Mouse (Mus musculus) liver, embryonic 13.5 days (tissue): ENCODE results near the gene Kcnj10. TPM values are rescaled to one million over a fixed set of nuclear protein-coding genes. Genes with fewer than 3 reads are reported as not detected.

Source experiments
- ATAC-seq: fragments of 200-750 bp; cut with Nextera tagmentation; 2 replicates; pipeline ENCODE4 v1.8.0; 2017; ENCODE audit warnings: low read depth, mild to moderate bottlenecking, moderate number of reproducible peaks, moderate library complexity
- DNase-seq: peaks from one replicate; pipeline ENCODE4 v3.0.0; 2022
- H3K27ac ChIP-seq: fragments of 300-500 bp; sonication (generic); 2 replicates; pipeline ENCODE4 v1.5.1; 2015; ENCODE audit warnings: moderate library complexity, mild to moderate bottlenecking, inconsistent platforms
- H3K27me3 ChIP-seq: fragments of 300-500 bp; sonication (generic); 2 replicates; pipeline ENCODE4 v1.6.1; 2015; ENCODE audit warnings: mild to moderate bottlenecking, inconsistent platforms
- H3K36me3 ChIP-seq: fragments of 300-500 bp; sonication (generic); 2 replicates; pipeline ENCODE4 v1.6.1; 2015; ENCODE audit warnings: mild to moderate bottlenecking, inconsistent platforms
- H3K4me1 ChIP-seq: fragments of 300-500 bp; sonication (generic); replicated peaks from 2 replicates; pipeline ENCODE4 v1.6.1; 2015; ENCODE audit warnings: inconsistent platforms
- H3K4me2 ChIP-seq: fragments of 300-500 bp; sonication (generic); 2 replicates; pipeline ENCODE4 v1.6.1; 2015; ENCODE audit warnings: inconsistent platforms, mild to moderate bottlenecking, moderate library complexity
- H3K4me3 ChIP-seq: fragments of 300-500 bp; sonication (generic); replicated peaks from 2 replicates; pipeline ENCODE4 v1.5.1; 2015; ENCODE audit warnings: mild to moderate bottlenecking, inconsistent platforms
- H3K9ac ChIP-seq: fragments of 300-500 bp; sonication (generic); 2 replicates; pipeline ENCODE4 v1.6.1; 2015; ENCODE audit warnings: mild to moderate bottlenecking, inconsistent platforms
- H3K9me3 ChIP-seq: fragments of 300-500 bp; sonication (generic); replicated peaks from 2 replicates; pipeline ENCODE4 v1.6.1; 2016; ENCODE audit warnings: inconsistent platforms
- WGBS: fragments of 180-500 bp; shearing (Covaris S2); methylation state at CpG from one replicate; pipeline ENCODE4 v1.1.7; 2015; ENCODE audit not compliant: insufficient replicate concordance; 5-methylcytosine and 5-hydroxymethylcytosine counted together
- polyA plus RNA-seq: library from polyadenylated mRNA; unstranded; fragments of >200 nt; fragmentation: Nextera tagmentation; extraction: Ambion mirVana; gene quantifications from 2 replicates; pipeline ENCODE4 v1.2.1, GENCODE M21; 2015

The Kcnj10 gene
- polyA plus RNA-seq, 1 experiment from 2014 or later, result 0.03 TPM

GRCm38 (mm10) chr1:172352453-172352852, 11.4 kb downstream of the Kcnj10 start:
- no peak overlapping the region for H3K27ac ChIP-seq
- H3K9me3 ChIP-seq, result no peaks in the 10 kb centered on the region
- no peak overlapping the region for H3K4me3 ChIP-seq
- DNase-seq, result no peak
- no peaks in the 10 kb centered on the region for H3K4me1 ChIP-seq
- ATAC-seq, result no peak
- no peak overlapping the region for H3K4me2 ChIP-seq
- no peak overlapping the region for H3K9ac ChIP-seq
- H3K27me3 ChIP-seq, result peaks cover 44% of the 10 kb centered on the region
- no peaks in the 10 kb centered on the region for H3K36me3 ChIP-seq
- 28% methylated on average over 3 of the region's 3 CpGs for WGBS

DNA sequence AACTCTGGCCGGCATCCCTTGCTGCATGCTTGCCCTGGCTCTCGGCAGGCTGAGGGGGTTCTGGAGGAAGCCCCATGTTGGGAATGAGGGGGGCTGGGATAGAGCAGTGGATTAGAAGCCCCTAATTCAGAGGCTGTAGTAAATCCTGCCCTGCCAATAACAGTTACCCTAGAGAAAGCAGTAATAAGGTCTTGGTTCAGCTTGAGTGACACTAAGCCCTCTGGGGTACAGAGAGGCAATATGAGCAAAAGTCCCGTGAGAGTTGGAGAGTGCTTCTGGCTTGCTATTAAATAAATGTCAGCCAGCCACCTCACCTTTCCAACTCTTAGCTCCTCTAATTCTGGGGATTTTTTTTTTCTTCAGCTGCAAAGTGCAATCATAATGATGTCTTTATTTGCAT, 14.3 kb downstream of the Kcnj10 start:
- 48% methylated on average over 3 of the region's 3 CpGs for WGBS
- no peaks in the 10 kb centered on the region for H3K4me1 ChIP-seq
- no peaks in the 10 kb centered on the region for H3K9me3 ChIP-seq
- DNase-seq (no peak), ATAC-seq (no peak)
- no peak overlapping the region for H3K4me3 ChIP-seq
- H3K36me3 ChIP-seq, result no peaks in the 10 kb centered on the region
- H3K9ac ChIP-seq, result no peak overlapping the region
- H3K4me2 ChIP-seq, result no peak overlapping the region
- peaks cover 38% of the 10 kb centered on the region for H3K27me3 ChIP-seq
- H3K27ac ChIP-seq, result no peak overlapping the region

DNA sequence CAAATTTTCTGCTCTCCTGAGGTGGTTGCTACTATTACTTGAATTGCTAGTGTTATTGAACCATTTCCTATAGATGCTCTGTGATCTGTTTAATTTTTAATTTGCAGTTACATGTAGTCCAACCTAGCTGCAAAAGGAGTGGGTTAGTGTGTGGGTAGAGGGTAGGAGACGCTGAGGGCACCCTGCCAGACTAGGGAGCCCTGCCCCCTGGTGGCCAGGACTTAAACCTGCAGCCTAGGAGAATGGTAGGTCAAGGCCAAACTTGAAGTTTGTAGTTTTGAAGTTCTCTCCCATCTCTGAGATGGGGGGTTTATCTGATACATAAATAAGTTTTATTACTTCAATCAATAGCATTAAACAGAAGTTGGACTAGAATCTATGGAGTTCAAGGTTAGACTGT, 16.5 kb downstream of the Kcnj10 start:
- WGBS, result 6% methylated on average over 1 of the region's 1 CpGs
- Histone ChIP-seq H3K4me3 (no peak overlapping the region), H3K9ac (no peak overlapping the region), H3K27me3 (peaks cover 22% of the 10 kb centered on the region), H3K4me1 (no peaks in the 10 kb centered on the region), H3K9me3 (no peaks in the 10 kb centered on the region), H3K4me2 (no peak overlapping the region), H3K36me3 (no peaks in the 10 kb centered on the region), H3K27ac (no peak overlapping the region)
- ATAC-seq (no peak), DNase-seq (peak; percentile 20)

- 54% methylated on average over 10 of the region's 10 CpGs for WGBS
- H3K27ac ChIP-seq, result no peak overlapping the region
- no peak for ATAC-seq
Measured at GRCm38 (mm10) chr1:172358341-172358740, 17.3 kb downstream of the Kcnj10 start.

GRCm38 (mm10) chr1:172364684-172365083, 23.7 kb downstream of the Kcnj10 start:
- WGBS, result 5% methylated on average over 6 of the region's 6 CpGs
- Histone ChIP-seq H3K4me1 (peaks cover 20% of the 10 kb centered on the region), H3K27me3 (peaks cover 3% of the 10 kb centered on the region; the same call in 1 of the 2 replicates), H3K9me3 (no peaks in the 10 kb centered on the region), H3K36me3 (no peaks in the 10 kb centered on the region), H3K27ac (no peak overlapping the region), H3K4me3 (0 out of 2 replicates have a peak overlapping the region, but pooled peaks have one; percentile 15), H3K4me2 (peak overlapping the region; percentile 47), H3K9ac (no peak overlapping the region)
- ATAC-seq (peak; percentile 71), DNase-seq (peak; percentile 81)

More at GRCm38 (mm10) chr1:172358341-172358740, 17.3 kb downstream of the Kcnj10 start:
- Histone ChIP-seq H3K36me3 (no peaks in the 10 kb centered on the region), H3K27me3 (peaks cover 15% of the 10 kb centered on the region), H3K9me3 (no peaks in the 10 kb centered on the region), H3K9ac (no peak overlapping the region), H3K4me1 (no peaks in the 10 kb centered on the region), H3K4me3 (no peak overlapping the region), H3K4me2 (no peak overlapping the region)
- no peak for DNase-seq

- peak; percentile 30 for DNase-seq
Measured at GRCm38 (mm10) chr1:172368768-172369418, 27.9 kb downstream of the Kcnj10 start.

GRCm38 (mm10) chr1:172376198-172376667, 35.2 kb downstream of the Kcnj10 start, which contains the start of gene Pigm:
Pigm (plus strand) TSS chr1:172376546.
- Histone ChIP-seq H3K4me3 (peak within 1 kb of the TSS; percentile 97), H3K9ac (peak within 1 kb of the TSS; percentile 87), H3K27me3 (peaks cover 2% of the 10 kb centered on the region; the same call in 1 of the 2 replicates), H3K9me3 (no peaks in the 10 kb centered on the region), H3K4me1 (peaks cover 39% of the 10 kb centered on the region), H3K4me2 (peak within 1 kb of the TSS; percentile 97), H3K27ac (peak within 1 kb of the TSS; percentile 85), H3K36me3 (peaks cover 23% of the 10 kb centered on the region)
- under 1% methylated on average over 39 of the region's 39 CpGs for WGBS
- peak; percentile 98 for ATAC-seq
- peak; percentile 97 for DNase-seq

More at GRCm38 (mm10) chr1:172368768-172369418, 27.9 kb downstream of the Kcnj10 start:
- 27% methylated on average over 23 of the region's 23 CpGs for WGBS
- H3K9me3 ChIP-seq, result no peaks in the 10 kb centered on the region
- peaks cover 2% of the 10 kb centered on the region for H3K27me3 ChIP-seq
- ATAC-seq, result no peak
- no peak overlapping the region for H3K27ac ChIP-seq
- no peak overlapping the region for H3K4me3 ChIP-seq
- H3K36me3 ChIP-seq, result no peaks in the 10 kb centered on the region
- peaks cover 20% of the 10 kb centered on the region for H3K4me1 ChIP-seq
- H3K4me2 ChIP-seq, result peak overlapping the region; percentile 34
- no peak overlapping the region for H3K9ac ChIP-seq

DNA sequence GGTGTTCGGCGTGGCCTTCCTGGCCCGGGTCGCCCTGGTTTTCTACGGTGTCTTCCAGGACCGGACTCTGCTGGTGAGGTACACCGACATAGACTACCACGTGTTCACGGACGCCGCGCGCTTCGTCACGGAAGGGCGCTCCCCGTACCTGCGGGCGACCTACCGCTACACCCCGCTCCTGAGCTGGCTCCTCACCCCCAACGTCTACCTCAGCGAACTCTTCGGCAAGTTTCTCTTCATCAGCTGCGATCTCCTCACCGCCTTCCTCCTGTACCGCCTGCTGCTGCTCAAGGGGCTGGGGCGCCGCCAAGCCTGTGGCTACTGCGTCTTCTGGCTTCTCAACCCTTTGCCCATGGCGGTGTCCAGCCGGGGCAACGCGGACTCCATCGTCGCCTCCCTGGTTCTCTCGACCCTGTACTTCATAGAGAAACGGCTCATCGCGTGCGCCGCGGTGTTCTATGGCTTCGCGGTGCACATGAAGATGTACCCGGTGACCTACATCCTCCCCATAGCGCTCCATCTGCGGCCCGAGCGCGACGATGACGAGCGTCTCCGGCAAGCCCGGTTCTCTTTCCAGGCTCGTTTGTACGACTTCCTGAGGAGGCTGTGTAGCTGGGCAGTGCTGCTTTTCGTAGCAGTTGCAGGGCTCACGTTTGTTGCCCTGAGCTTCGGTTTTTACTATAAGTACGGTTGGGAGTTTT, 35.9 kb downstream of the Kcnj10 start:
- peak overlapping the region; percentile 97 for H3K4me3 ChIP-seq
- H3K9me3 ChIP-seq, result no peaks in the 10 kb centered on the region
- peaks cover 2% of the 10 kb centered on the region; the same call in 1 of the 2 replicates for H3K27me3 ChIP-seq
- peak; percentile 53 for ATAC-seq
- under 1% methylated on average over 62 of the region's 62 CpGs for WGBS
- peak overlapping the region; percentile 97 for H3K4me2 ChIP-seq
- H3K9ac ChIP-seq, result peak overlapping the region; percentile 87
- peak; percentile 20 for DNase-seq
- H3K4me1 ChIP-seq, result peaks cover 39% of the 10 kb centered on the region
- H3K36me3 ChIP-seq, result peaks cover 29% of the 10 kb centered on the region
- peak overlapping the region; percentile 78 for H3K27ac ChIP-seq

- no peaks in the 10 kb centered on the region for H3K27me3 ChIP-seq
- H3K4me2 ChIP-seq, result no peak overlapping the region
- H3K36me3 ChIP-seq, result peaks cover 37% of the 10 kb centered on the region
- H3K4me1 ChIP-seq, result peaks cover 39% of the 10 kb centered on the region
- H3K27ac ChIP-seq, result no peak overlapping the region
- no peaks in the 10 kb centered on the region for H3K9me3 ChIP-seq
- H3K4me3 ChIP-seq, result no peak overlapping the region
- H3K9ac ChIP-seq, result no peak overlapping the region
- 76% methylated on average over 10 of the region's 10 CpGs for WGBS
- ATAC-seq (no peak), DNase-seq (no peak)
Measured at GRCm38 (mm10) chr1:172380066-172380465, 39.1 kb downstream of the Kcnj10 start.

GRCm38 (mm10) chr1:172382090-172382489, 41.1 kb downstream of the Kcnj10 start:
- Histone ChIP-seq H3K4me2 (no peak overlapping the region), H3K27me3 (no peaks in the 10 kb centered on the region), H3K4me1 (peaks cover 31% of the 10 kb centered on the region), H3K9me3 (no peaks in the 10 kb centered on the region), H3K36me3 (peaks cover 37% of the 10 kb centered on the region), H3K4me3 (no peak overlapping the region), H3K9ac (no peak overlapping the region), H3K27ac (no peak overlapping the region)
- ATAC-seq (no peak), DNase-seq (no peak)
- WGBS, result 88% methylated on average over 1 of the region's 1 CpGs

GRCm38 (mm10) chr1:172387246-172387645, 46.2 kb downstream of the Kcnj10 start:
- no peak overlapping the region for H3K9ac ChIP-seq
- ATAC-seq, result no peak
- no peaks in the 10 kb centered on the region for H3K4me1 ChIP-seq
- H3K4me2 ChIP-seq, result no peak overlapping the region
- 69% methylated on average over 5 of the region's 5 CpGs for WGBS
- DNase-seq, result no peak
- peaks cover 11% of the 10 kb centered on the region; the same call in 1 of the 2 replicates for H3K27me3 ChIP-seq
- H3K27ac ChIP-seq, result no peak overlapping the region
- no peak overlapping the region for H3K4me3 ChIP-seq
- H3K36me3 ChIP-seq, result peaks cover 8% of the 10 kb centered on the region; the same call in 1 of the 2 replicates
- H3K9me3 ChIP-seq, result no peaks in the 10 kb centered on the region
